Mouse (Mus musculus) thymus, adult 2 months (tissue): Measurements from ENCODE around the gene Mpig6b. TPM values are rescaled to one million over a fixed set of nuclear protein-coding genes. Genes with fewer than 3 reads are reported as not detected.

Source experiments
- DNase-seq: peaks from one replicate; pipeline ENCODE4 v3.0.0; 2021
- H3K27ac ChIP-seq: fragments of 200-500 bp; 2 replicates; pipeline ENCODE4 v1.5.1; 2012; ENCODE audit warnings: low read length, control low read depth; ENCODE audit not compliant: control insufficient read depth, insufficient read depth
- H3K27me3 ChIP-seq: fragments of 200-500 bp; 2 replicates; pipeline ENCODE4 v1.6.1; 2012; ENCODE audit warnings: mild to moderate bottlenecking, low read length, moderate library complexity, mixed read lengths; ENCODE audit not compliant: control insufficient read depth, insufficient read depth
- H3K36me3 ChIP-seq: fragments of 200-500 bp; 2 replicates; pipeline ENCODE4 v1.6.1; 2012; ENCODE audit warnings: mild to moderate bottlenecking, low read length, moderate library complexity; ENCODE audit not compliant: control insufficient read depth, insufficient read depth
- H3K4me1 ChIP-seq: fragments of 200-500 bp; replicated peaks from 2 replicates; pipeline ENCODE4 v1.6.1; 2012; ENCODE audit warnings: low read length; ENCODE audit not compliant: control insufficient read depth, insufficient read depth
- H3K4me3 ChIP-seq: fragments of 200-500 bp; 2 replicates; pipeline ENCODE4 v1.5.1; 2012; ENCODE audit warnings: mild to moderate bottlenecking, low read length, control low read depth, moderate library complexity; ENCODE audit not compliant: control insufficient read depth, insufficient read depth
- CTCF ChIP-seq: fragments of 200-500 bp; IDR thresholded peaks from 2 replicates; pipeline ENCODE4 v1.5.1; 2012; ENCODE audit warnings: mild to moderate bottlenecking, control low read depth, low read length, moderate library complexity, borderline replicate concordance; ENCODE audit not compliant: control insufficient read depth, poor library complexity, insufficient read depth; ENCODE audit errors: extremely low read depth
- POLR2A ChIP-seq: fragments of 200-500 bp; IDR thresholded peaks from 2 replicates; pipeline ENCODE4 v1.6.1; 2012; ENCODE audit warnings: mild to moderate bottlenecking, low read length, control low read depth, moderate library complexity; ENCODE audit not compliant: control insufficient read depth, poor library complexity, insufficient read depth; ENCODE audit errors: extremely low read depth
- WGBS: fragments of 180-500 bp; shearing (Covaris S2); methylation state at CpG from one replicate; pipeline ENCODE4 v1.1.7; 2018; 5-methylcytosine and 5-hydroxymethylcytosine counted together
- polyA plus RNA-seq: library from polyadenylated mRNA; depleted of rRNA; stranded (reverse); fragments of >200 nt; gene quantifications from 2 replicates; pipeline ENCODE4 v1.2.3, GENCODE M21; 2012

Gene Mpig6b
- polyA plus RNA-seq, 1 experiment = 0.20 TPM

- H3K27me3 ChIP-seq = no peaks in the 10 kb centered on the region
- no peak overlapping the region for H3K27ac ChIP-seq
- no peaks in the 10 kb centered on the region for H3K4me1 ChIP-seq
- no peak for TF ChIP-seq CTCF
- peak; percentile 25 for DNase-seq
- 97% methylated on average over 12 of the region's 12 CpGs for WGBS
- H3K4me3 ChIP-seq = no peak overlapping the region
- peaks cover 63% of the 10 kb centered on the region for H3K36me3 ChIP-seq
Observed at GRCm38 (mm10) chr17:35097164-35097655, 31.2 kb upstream of the Mpig6b start.

- TF ChIP-seq CTCF (no peak), POLR2A (no peak)
- DNase-seq = no peak
- H3K4me3 ChIP-seq = no peak overlapping the region
- 97% methylated on average over 12 of the region's 12 CpGs for WGBS
- peaks cover 61% of the 10 kb centered on the region for H3K36me3 ChIP-seq
- no peaks in the 10 kb centered on the region for H3K4me1 ChIP-seq
- H3K27me3 ChIP-seq = no peaks in the 10 kb centered on the region
- H3K27ac ChIP-seq = no peak overlapping the region
Observed at GRCm38 (mm10) chr17:35096597-35096996, 30.6 kb upstream of the Mpig6b start.

GRCm38 (mm10) chr17:35094475-35095365, 28.7 kb upstream of the Mpig6b start:
- WGBS = 91% methylated on average over 15 of the region's 15 CpGs
- Histone ChIP-seq H3K36me3 (peaks cover 47% of the 10 kb centered on the region), H3K4me3 (no peak overlapping the region), H3K4me1 (peaks cover 9% of the 10 kb centered on the region), H3K27me3 (no peaks in the 10 kb centered on the region), H3K27ac (no peak overlapping the region)
- TF ChIP-seq POLR2A (no peak), CTCF (no peak)
- DNase-seq = no peak

GRCm38 (mm10) chr17:35092403-35093198, 26.6 kb upstream of the Mpig6b start:
- no peak for TF ChIP-seq POLR2A
- TF ChIP-seq CTCF = no peak
- 79% methylated on average over 14 of the region's 14 CpGs for WGBS
- Histone ChIP-seq H3K4me1 (peaks cover 9% of the 10 kb centered on the region), H3K36me3 (peaks cover 34% of the 10 kb centered on the region), H3K27ac (no peak overlapping the region), H3K27me3 (no peaks in the 10 kb centered on the region), H3K4me3 (no peak overlapping the region)
- no peak for DNase-seq

GRCm38 (mm10) chr17:35090166-35090932, 24.4 kb upstream of the Mpig6b start:
- 71% methylated on average over 8 of the region's 8 CpGs for WGBS
- Histone ChIP-seq H3K27ac (no peak overlapping the region), H3K27me3 (no peaks in the 10 kb centered on the region), H3K36me3 (peaks cover 18% of the 10 kb centered on the region), H3K4me3 (peak overlapping the region; percentile 5; the same call in 1 of the 2 replicates), H3K4me1 (peaks cover 9% of the 10 kb centered on the region)
- no peak for DNase-seq
- TF ChIP-seq POLR2A (no peak), CTCF (no peak)
